In genomic region chr8:84023631-84024030, GRCm38 (mm10) we compare ENCODE assay signal across 20 mouse cellular contexts. TPM values are rescaled to one million over a fixed set of nuclear protein-coding genes. Genes with fewer than 3 reads are reported as not detected.
DNase-seq lines count a peak whose midpoint lies in the region; ATAC-seq lines count a peak whose summit lies in the region.
"Had no signal": no experiment of that assay in that cellular context is flagged by ENCODE, and none has a peak within 500 bp of the region (broad histone marks: within the 10 kb centered on the region; RNA-seq: fewer than 3 reads in every experiment).

No protein-coding gene starts in this region.

- H3K27me3 ChIP-seq in heart, embryonic 11.5 days (ENCODE audit: control insufficient read depth, insufficient read depth, low read length) = peaks cover 40% of the 10 kb centered on the region
- peaks cover 50% of the 10 kb centered on the region for H3K27me3 ChIP-seq in lung, embryonic 15.5 days
- H3K27me3 ChIP-seq in kidney, embryonic 16.5 days (ENCODE audit: insufficient read depth, low read length) = peaks cover 3% of the 10 kb centered on the region; the same call in 1 of the 2 replicates
- peaks cover 33% of the 10 kb centered on the region for H3K27me3 ChIP-seq in midbrain, embryonic 11.5 days (ENCODE audit: control insufficient read depth, insufficient read depth, low read length)

- no peak for ATAC-seq in heart, embryonic 11.5 days (replicated peaks; ENCODE audit: insufficient number of reproducible peaks, low FRiP score, low TSS enrichment)
- no peak for ATAC-seq in lung, embryonic 15.5 days (ENCODE audit: borderline replicate concordance, extremely low read depth, low FRiP score, low TSS enrichment)
- peak; percentile 26 for ATAC-seq in kidney, embryonic 16.5 days (ENCODE audit: low FRiP score, low TSS enrichment)
- ATAC-seq in midbrain, embryonic 11.5 days (ENCODE audit: low FRiP score) = no peak

- no peak overlapping the region for H3K9ac ChIP-seq in heart, embryonic 11.5 days (ENCODE audit: low read depth, low read length)
- no peak overlapping the region for H3K9ac ChIP-seq in lung, embryonic 15.5 days
- peak overlapping the region; percentile 44 for H3K9ac ChIP-seq in kidney, embryonic 16.5 days (replicated peaks; ENCODE audit: low read length)
- no peak overlapping the region for H3K9ac ChIP-seq in midbrain, embryonic 11.5 days (ENCODE audit: low read length)
- H3K9ac ChIP-seq: embryonic facial prominence, embryonic 12.5 days; hindbrain, embryonic 13.5 days; limb, embryonic 12.5 days; liver, embryonic 14.5 days had no signal

- H3K36me3 ChIP-seq in heart, embryonic 11.5 days (ENCODE audit: control insufficient read depth, insufficient read depth, low read length) = no peaks in the 10 kb centered on the region
- H3K36me3 ChIP-seq in lung, embryonic 15.5 days = no peaks in the 10 kb centered on the region
- no peaks in the 10 kb centered on the region; the same call in 1 of the 2 replicates for H3K36me3 ChIP-seq in kidney, embryonic 16.5 days (ENCODE audit: insufficient read depth, low read length)
- no peaks in the 10 kb centered on the region for H3K36me3 ChIP-seq in midbrain, embryonic 11.5 days (ENCODE audit: control insufficient read depth, insufficient read depth, low read length)
- H3K36me3 ChIP-seq: embryonic facial prominence, embryonic 12.5 days; hindbrain, embryonic 13.5 days; limb, embryonic 12.5 days had no signal

- H3K4me1 ChIP-seq in heart, embryonic 11.5 days (ENCODE audit: control insufficient read depth, insufficient read depth, low read length) = peaks cover 28% of the 10 kb centered on the region
- peaks cover 54% of the 10 kb centered on the region for H3K4me1 ChIP-seq in lung, embryonic 15.5 days
- H3K4me1 ChIP-seq in kidney, embryonic 16.5 days (ENCODE audit: insufficient read depth, low read length) = peaks cover 46% of the 10 kb centered on the region
- peaks cover 3% of the 10 kb centered on the region; the same call in 1 of the 2 replicates for H3K4me1 ChIP-seq in midbrain, embryonic 11.5 days (ENCODE audit: control insufficient read depth, insufficient read depth, low read length)

- H3K9me3 ChIP-seq in heart, embryonic 11.5 days (replicated peaks; ENCODE audit: control insufficient read depth, low read length) = no peaks in the 10 kb centered on the region
- H3K9me3 ChIP-seq in lung, embryonic 15.5 days = no peaks in the 10 kb centered on the region
- H3K9me3 ChIP-seq in kidney, embryonic 16.5 days (ENCODE audit: low read length) = no peaks in the 10 kb centered on the region
- no peaks in the 10 kb centered on the region for H3K9me3 ChIP-seq in midbrain, embryonic 11.5 days (ENCODE audit: control insufficient read depth, low read length)
- H3K9me3 ChIP-seq: embryonic facial prominence, embryonic 12.5 days; hindbrain, embryonic 13.5 days; limb, embryonic 12.5 days had no signal

- no peak overlapping the region for H3K4me3 ChIP-seq in heart, embryonic 11.5 days (ENCODE audit: low read depth, low read length)
- no peak overlapping the region for H3K4me3 ChIP-seq in lung, embryonic 15.5 days
- peak overlapping the region; percentile 16; the same call in 1 of the 2 replicates for H3K4me3 ChIP-seq in kidney, embryonic 16.5 days (ENCODE audit: low read length)
- H3K4me3 ChIP-seq in midbrain, embryonic 11.5 days (ENCODE audit: low read depth, low read length) = no peak overlapping the region
- H3K4me3 ChIP-seq: embryonic facial prominence, embryonic 12.5 days; hindbrain, embryonic 13.5 days; limb, embryonic 12.5 days had no signal

- no peak for DNase-seq in heart, postnatal 14 days
- no peak for DNase-seq in lung, postnatal 25 days (ENCODE audit: low spot score)
- no peak for DNase-seq in testis, postnatal 14 days (ENCODE audit: low spot score)
- DNase-seq in adrenal gland, postnatal 4 days (ENCODE audit: low spot score in 2 of 2) = no peak
- DNase-seq in midbrain, embryonic 11.5 days (ENCODE audit: low spot score, missing footprints) = no peak
- DNase-seq: right cerebral cortex, adult 18-20 months had no signal

- H3K27ac ChIP-seq in heart, embryonic 11.5 days (ENCODE audit: low read depth, low read length) = peak overlapping the region; percentile 69
- H3K27ac ChIP-seq in lung, embryonic 15.5 days = no peak overlapping the region
- peak overlapping the region; percentile 39; the same call in 1 of the 2 replicates for H3K27ac ChIP-seq in kidney, embryonic 16.5 days (ENCODE audit: low read length)
- no peak overlapping the region for H3K27ac ChIP-seq in midbrain, embryonic 11.5 days (ENCODE audit: low read depth, low read length)
- H3K27ac ChIP-seq: embryonic facial prominence, embryonic 12.5 days; hindbrain, embryonic 13.5 days; limb, embryonic 12.5 days; liver, embryonic 14.5 days; macrophage; stomach, postnatal 0 days had no signal

- 13% methylated on average over 1 of the region's 1 CpGs for WGBS in heart, embryonic 11.5 days (ENCODE audit: insufficient replicate concordance)
- 44% methylated on average over 1 of the region's 1 CpGs for WGBS in lung, embryonic 15.5 days
- 25% methylated on average over 1 of the region's 1 CpGs for WGBS in kidney, embryonic 16.5 days
- 67% methylated on average over 1 of the region's 1 CpGs for WGBS in midbrain, embryonic 11.5 days

- peak overlapping the region; percentile 37 for H3K4me2 ChIP-seq in heart, embryonic 11.5 days
- H3K4me2 ChIP-seq in lung, embryonic 15.5 days = peak overlapping the region; percentile 14
- H3K4me2 ChIP-seq in kidney, embryonic 16.5 days (replicated peaks; ENCODE audit: low read depth, low read length) = peak overlapping the region; percentile 61
- no peak overlapping the region for H3K4me2 ChIP-seq in midbrain, embryonic 11.5 days
- H3K4me2 ChIP-seq: embryonic facial prominence, embryonic 12.5 days; hindbrain, embryonic 13.5 days; limb, embryonic 12.5 days had no signal

- intact Hi-C loops in heart, postnatal 14 days (cut with DNase I) = no loop called here

RNA-seq across cellular contexts. Expression of gene Palm3, which starts 2.4 kb away (rescaled TPM):
- 0.57 and 0.77 TPM in 2 replicates for polyA plus RNA-seq in heart, embryonic 11.5 days (2014; fragmentation: Nextera tagmentation; extraction: Ambion mirVana)
- under 1 TPM; 0.26 to 0.27 TPM for total RNA-seq in heart, postnatal 14 days (2021)
- polyA plus RNA-seq in lung, embryonic 15.5 days (2015; fragmentation: Nextera tagmentation; extraction: Ambion mirVana) = 6.0 and 6.7 TPM in 2 replicates
- 15.5 and 16.7 TPM in 2 replicates for polyA plus RNA-seq in kidney, embryonic 16.5 days (2015; fragmentation: Nextera tagmentation; extraction: Ambion mirVana)
- total RNA-seq in adrenal gland, postnatal 4 days (2021) = 1 to 10 TPM; 1.1 to 6.0 TPM
- 2.0 and 2.2 TPM in 2 replicates for polyA plus RNA-seq in midbrain, embryonic 11.5 days (2014; fragmentation: Nextera tagmentation; extraction: Ambion mirVana)
- total RNA-seq: common myeloid progenitor, adult 5-6 weeks had no signal

RNA-seq across cellular contexts. Expression of gene 2210011C24Rik, which starts 11.7 kb away (rescaled TPM):
- polyA plus RNA-seq in heart, embryonic 11.5 days (2014; fragmentation: Nextera tagmentation; extraction: Ambion mirVana) = 0.11 TPM in 1 of 2 replicates, not detected in the other
- 1 to 10 TPM; 1.8 to 2.3 TPM for total RNA-seq in heart, postnatal 14 days (2021)
- 2.2 and 2.6 TPM in 2 replicates for polyA plus RNA-seq in lung, embryonic 15.5 days (2015; fragmentation: Nextera tagmentation; extraction: Ambion mirVana)
- polyA plus RNA-seq in kidney, embryonic 16.5 days (2015; fragmentation: Nextera tagmentation; extraction: Ambion mirVana) = 7.5 and 9.0 TPM in 2 replicates
- 1 to 10 TPM in 1 of 2 experiments, under 1 TPM in 1; 0.31 to 1.5 TPM for total RNA-seq in adrenal gland, postnatal 4 days (2021)
- not detected in 2 replicates for polyA plus RNA-seq in midbrain, embryonic 11.5 days (2014; fragmentation: Nextera tagmentation; extraction: Ambion mirVana)
- total RNA-seq: common myeloid progenitor, adult 5-6 weeks had no signal
- polyA plus RNA-seq: embryonic facial prominence, embryonic 12.5 days; limb, embryonic 12.5 days; liver, embryonic 14.5 days; midbrain, embryonic 14.5 days had no signal

RNA-seq across cellular contexts. Expression of gene Il27ra, which starts 18.8 kb away (rescaled TPM):
- polyA plus RNA-seq in heart, embryonic 11.5 days (2014; fragmentation: Nextera tagmentation; extraction: Ambion mirVana) = 3.5 and 4.1 TPM in 2 replicates
- total RNA-seq in heart, postnatal 14 days (2021) = 1 to 10 TPM; 4.2 to 5.8 TPM
- 1.4 and 2.2 TPM in 2 replicates for polyA plus RNA-seq in lung, embryonic 15.5 days (2015; fragmentation: Nextera tagmentation; extraction: Ambion mirVana)
- polyA plus RNA-seq in kidney, embryonic 16.5 days (2015; fragmentation: Nextera tagmentation; extraction: Ambion mirVana) = 2.9 TPM in 2 replicates
- 1 to 10 TPM; 2.6 to 3.8 TPM for total RNA-seq in adrenal gland, postnatal 4 days (2021)
- 0.23 TPM in 2 replicates for polyA plus RNA-seq in midbrain, embryonic 11.5 days (2014; fragmentation: Nextera tagmentation; extraction: Ambion mirVana)

RNA-seq across cellular contexts. Expression of gene Rln3, which starts 21.2 kb away (rescaled TPM):
- polyA plus RNA-seq in heart, embryonic 11.5 days (2014; fragmentation: Nextera tagmentation; extraction: Ambion mirVana) = not detected in 2 replicates
- not detected for total RNA-seq in heart, postnatal 14 days (2021)
- polyA plus RNA-seq in lung, embryonic 15.5 days (2015; fragmentation: Nextera tagmentation; extraction: Ambion mirVana) = not detected in 2 replicates
- not detected in 2 replicates for polyA plus RNA-seq in kidney, embryonic 16.5 days (2015; fragmentation: Nextera tagmentation; extraction: Ambion mirVana)
- not detected for total RNA-seq in adrenal gland, postnatal 4 days (2021)
- not detected in 2 replicates for polyA plus RNA-seq in midbrain, embryonic 11.5 days (2014; fragmentation: Nextera tagmentation; extraction: Ambion mirVana)
- total RNA-seq: common myeloid progenitor, adult 5-6 weeks; gastrocnemius, postnatal 25 days; layer of hippocampus, adult 18-20 months; left cerebral cortex, adult 18-20 months had no signal
- polyA plus RNA-seq: embryonic facial prominence, embryonic 12.5 days; hindbrain, embryonic 13.5 days; limb, embryonic 12.5 days; liver, embryonic 14.5 days; macrophage; stomach, postnatal 0 days had no signal

RNA-seq across cellular contexts. Expression of gene 1700067K01Rik, which starts 22.3 kb away (rescaled TPM):
- 0.42 and 0.52 TPM in 2 replicates for polyA plus RNA-seq in heart, embryonic 11.5 days (2014; fragmentation: Nextera tagmentation; extraction: Ambion mirVana)
- total RNA-seq in heart, postnatal 14 days (2021) = under 1 TPM; 0.33 to 0.80 TPM
- 0.93 and 0.98 TPM in 2 replicates for polyA plus RNA-seq in lung, embryonic 15.5 days (2015; fragmentation: Nextera tagmentation; extraction: Ambion mirVana)
- polyA plus RNA-seq in kidney, embryonic 16.5 days (2015; fragmentation: Nextera tagmentation; extraction: Ambion mirVana) = 0.51 and 1.1 TPM in 2 replicates
- under 1 TPM; 0.62 to 0.76 TPM for total RNA-seq in adrenal gland, postnatal 4 days (2021)
- 0.33 and 0.56 TPM in 2 replicates for polyA plus RNA-seq in midbrain, embryonic 11.5 days (2014; fragmentation: Nextera tagmentation; extraction: Ambion mirVana)
- total RNA-seq: common myeloid progenitor, adult 5-6 weeks had no signal
- polyA plus RNA-seq: macrophage had no signal

Comparison
In these comparisons a context has a peak if more than half of its experiments do, and no peak if none do; other contexts are left out.
1. H3K27ac ChIP-seq: peak in heart, embryonic 11.5 days (single experiment) and kidney, embryonic 16.5 days (single experiment); none in lung, embryonic 15.5 days (single experiment) and midbrain, embryonic 11.5 days (single experiment).